Mouse (Mus musculus): Measurements from ENCODE around the gene Tenm2. TPM values are rescaled to one million over a fixed set of nuclear protein-coding genes. Genes with fewer than 3 reads are reported as not detected.

Tenm2 gene
- polyA plus RNA-seq, 1 experiment from 2014 or later = 8.6 TPM

DNA sequence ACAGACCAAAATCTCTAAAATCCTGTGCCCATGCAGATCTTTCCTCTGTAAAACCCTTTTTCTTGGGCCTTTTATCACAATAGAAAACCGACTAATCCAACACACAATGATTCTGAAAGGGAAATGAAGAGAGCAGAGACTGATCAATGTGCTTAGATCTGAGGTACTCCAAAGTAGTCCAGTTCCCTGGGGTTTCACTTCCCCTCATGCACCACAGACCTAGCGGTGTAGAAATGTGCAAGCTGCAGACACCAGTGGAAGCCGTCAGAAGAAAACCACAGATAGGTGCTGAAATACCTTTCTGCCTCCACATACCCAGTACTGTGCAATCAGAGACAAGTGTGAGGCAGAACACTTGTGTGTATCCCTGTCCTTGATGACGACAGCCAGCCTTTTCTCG lies 365.2 kb downstream of the Tenm2 start:
- 81% methylated on average over 5 of the region's 5 CpGs for WGBS
- Histone ChIP-seq H3K4me2 (replicated peaks) (no peak overlapping the region), H3K27ac (no peak overlapping the region)

DNA sequence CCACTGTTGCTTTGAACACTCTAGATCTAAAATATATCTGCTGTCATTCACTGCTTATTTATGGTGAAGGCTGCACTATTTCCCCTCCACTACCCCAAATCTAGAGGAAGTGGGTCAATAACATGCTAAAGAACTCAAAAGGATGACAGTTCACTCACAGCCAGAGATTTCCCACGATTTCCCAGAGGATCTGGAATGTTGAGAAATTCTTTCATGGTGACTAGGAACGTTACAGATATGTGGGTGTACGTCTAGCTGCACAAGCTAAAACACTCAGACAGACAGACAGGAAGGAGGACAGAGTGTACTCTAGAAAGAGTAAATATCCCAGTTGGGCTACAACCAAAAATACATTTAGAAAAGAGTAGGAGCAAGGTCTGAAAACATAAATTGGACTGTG lies 384.1 kb downstream of the Tenm2 start:
- 74% methylated on average over 3 of the region's 3 CpGs for whole genome bisulfite sequencing

More for the DNA sequence above, 365.2 kb downstream of the Tenm2 start:
- H3K27me3 ChIP-seq (replicated peaks) = no peaks in the 10 kb centered on the region
- H3K9me3 ChIP-seq = no peaks in the 10 kb centered on the region
- H3K9ac ChIP-seq = no peak overlapping the region
- no peaks in the 10 kb centered on the region for H3K4me1 ChIP-seq
- no peaks in the 10 kb centered on the region for H3K36me3 ChIP-seq
- ATAC-seq (ENCODE audit: low FRiP score, low read depth) = no peak
- no peak overlapping the region for H3K4me3 ChIP-seq

DNA sequence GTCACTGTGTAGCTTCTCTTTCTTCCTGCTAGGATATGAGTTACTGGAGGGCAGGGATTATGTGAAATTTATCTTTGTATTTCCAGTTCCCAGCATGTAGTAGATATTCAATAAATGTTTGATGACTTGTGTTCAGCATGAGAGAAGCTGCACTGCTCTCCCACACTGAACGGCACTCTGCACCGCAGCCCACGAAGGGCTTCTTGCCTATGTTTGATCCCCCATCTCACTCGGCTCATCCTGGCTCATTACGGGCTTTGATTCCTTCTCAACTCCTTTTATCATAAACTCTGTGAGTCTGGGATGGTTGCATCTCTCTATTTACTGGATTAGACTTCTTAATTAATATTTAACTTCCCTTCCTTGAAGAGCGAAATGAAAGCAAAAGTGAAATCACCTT lies 388.3 kb downstream of the Tenm2 start:
- WGBS = 85% methylated on average over 6 of the region's 6 CpGs
- no peak overlapping the region for H3K4me3 ChIP-seq
- ATAC-seq (ENCODE audit: low FRiP score, low read depth) = no peak

More for the DNA sequence above, 384.1 kb downstream of the Tenm2 start:
- no peak overlapping the region for H3K4me2 ChIP-seq (replicated peaks)
- H3K36me3 ChIP-seq = no peaks in the 10 kb centered on the region
- H3K4me3 ChIP-seq = no peak overlapping the region
- no peak for ATAC-seq (ENCODE audit: low FRiP score, low read depth)
- H3K9me3 ChIP-seq = no peaks in the 10 kb centered on the region
- no peaks in the 10 kb centered on the region for H3K4me1 ChIP-seq
- no peaks in the 10 kb centered on the region for H3K27me3 ChIP-seq (replicated peaks)
- no peak overlapping the region for H3K27ac ChIP-seq
- no peak overlapping the region for H3K9ac ChIP-seq

DNA sequence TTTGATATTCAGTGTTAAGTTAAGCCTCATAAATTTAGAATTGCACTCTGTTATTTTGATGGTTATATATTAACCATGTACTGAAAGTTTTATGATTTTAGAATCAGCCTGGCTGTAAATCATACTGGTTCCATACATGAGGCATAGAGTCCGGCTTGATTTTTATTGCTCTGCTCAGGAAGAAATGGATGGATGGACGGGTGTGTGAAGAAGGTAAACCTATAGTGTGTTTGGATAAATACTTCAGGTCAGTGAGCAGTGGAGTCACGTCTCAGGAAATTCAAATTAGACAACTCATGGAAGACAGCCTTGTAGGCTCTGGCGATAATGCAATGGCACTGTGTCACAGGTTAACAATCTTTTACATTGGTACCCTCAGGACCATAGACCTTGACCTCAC lies 402.9 kb downstream of the Tenm2 start:
- Histone ChIP-seq H3K9ac (no peak overlapping the region), H3K27ac (no peak overlapping the region), H3K36me3 (no peaks in the 10 kb centered on the region), H3K4me1 (no peaks in the 10 kb centered on the region), H3K4me2 (replicated peaks) (no peak overlapping the region), H3K9me3 (no peaks in the 10 kb centered on the region), H3K27me3 (replicated peaks) (no peaks in the 10 kb centered on the region), H3K4me3 (no peak overlapping the region)
- WGBS = 58% methylated on average over 4 of the region's 4 CpGs
- ATAC-seq (ENCODE audit: low FRiP score, low read depth) = no peak

More for the DNA sequence above, 388.3 kb downstream of the Tenm2 start:
- H3K27me3 ChIP-seq (replicated peaks) = no peaks in the 10 kb centered on the region
- H3K9me3 ChIP-seq = no peaks in the 10 kb centered on the region
- H3K9ac ChIP-seq = no peak overlapping the region
- H3K36me3 ChIP-seq = no peaks in the 10 kb centered on the region
- no peak overlapping the region for H3K4me2 ChIP-seq (replicated peaks)
- no peaks in the 10 kb centered on the region for H3K4me1 ChIP-seq
- H3K27ac ChIP-seq = no peak overlapping the region

DNA sequence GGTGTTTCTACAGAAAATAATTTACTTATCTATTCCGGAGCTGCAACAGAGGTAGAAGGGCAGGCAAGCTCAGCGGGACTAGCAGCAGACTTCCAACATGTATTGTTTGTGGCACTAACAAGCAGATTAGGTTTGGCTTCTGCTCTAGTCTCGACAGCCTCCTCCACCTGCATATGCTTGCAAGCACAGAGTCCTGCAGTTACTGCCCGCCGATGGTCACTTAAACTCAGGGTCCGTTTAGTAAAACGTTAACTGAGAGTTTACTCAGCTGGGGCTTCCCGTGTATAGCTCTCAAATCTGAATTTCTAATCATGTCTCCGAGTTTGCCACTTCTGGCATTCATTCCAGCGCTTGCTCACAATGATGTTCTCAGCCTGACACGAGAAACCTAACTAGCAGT lies 404.3 kb downstream of the Tenm2 start:
- Histone ChIP-seq H3K27me3 (replicated peaks) (no peaks in the 10 kb centered on the region), H3K4me2 (replicated peaks) (no peak overlapping the region), H3K9me3 (no peaks in the 10 kb centered on the region), H3K36me3 (no peaks in the 10 kb centered on the region), H3K4me3 (no peak overlapping the region), H3K4me1 (no peaks in the 10 kb centered on the region), H3K9ac (no peak overlapping the region), H3K27ac (no peak overlapping the region)
- ATAC-seq (ENCODE audit: low FRiP score, low read depth) = no peak
- 66% methylated on average over 11 of the region's 11 CpGs for WGBS

DNA sequence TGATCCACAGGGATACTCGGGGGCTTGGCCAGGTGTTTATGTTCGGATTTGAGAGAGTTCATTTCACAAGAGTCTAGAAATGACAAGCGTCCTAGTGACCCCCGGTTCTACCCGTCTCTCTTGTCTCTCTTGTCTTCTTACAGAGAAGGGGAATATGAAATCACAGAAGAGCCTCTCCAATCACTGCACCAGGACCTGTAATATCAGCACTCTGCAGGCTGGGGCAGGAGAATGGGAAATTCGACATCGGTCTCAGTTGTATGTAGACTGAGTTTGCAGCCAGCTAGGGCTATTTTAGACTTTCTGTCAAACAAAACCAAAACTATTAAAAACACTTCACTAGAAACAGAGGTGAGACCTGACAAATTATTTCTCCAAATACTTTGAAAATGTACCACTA lies 411.1 kb downstream of the Tenm2 start:
- Histone ChIP-seq H3K9me3 (no peaks in the 10 kb centered on the region), H3K27me3 (replicated peaks) (no peaks in the 10 kb centered on the region), H3K4me1 (no peaks in the 10 kb centered on the region), H3K9ac (no peak overlapping the region), H3K27ac (no peak overlapping the region), H3K4me3 (no peak overlapping the region), H3K4me2 (replicated peaks) (no peak overlapping the region), H3K36me3 (no peaks in the 10 kb centered on the region)
- no peak for ATAC-seq (ENCODE audit: low FRiP score, low read depth)
- WGBS = 54% methylated on average over 7 of the region's 7 CpGs

DNA sequence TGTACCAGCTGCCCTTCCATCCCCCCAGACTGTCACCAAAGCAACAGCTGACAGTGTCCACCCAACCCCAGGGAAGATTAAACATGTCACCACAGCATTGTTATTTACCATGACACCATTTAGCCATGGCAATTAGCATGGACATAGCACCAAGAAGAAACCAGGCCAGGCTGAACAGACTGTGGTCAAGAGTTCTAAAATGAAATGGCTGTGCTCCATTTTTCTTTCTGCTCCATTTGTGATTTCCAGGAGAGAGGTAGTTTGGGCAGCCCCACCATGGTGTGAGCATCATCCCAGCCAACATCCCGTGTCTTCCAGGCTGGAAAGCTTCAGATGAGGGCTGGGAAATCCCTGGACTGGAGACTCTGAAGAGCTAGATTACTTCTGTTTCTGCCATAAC lies 431.1 kb downstream of the Tenm2 start:
- no peak overlapping the region for H3K4me2 ChIP-seq (replicated peaks)
- no peaks in the 10 kb centered on the region for H3K9me3 ChIP-seq
- no peak overlapping the region for H3K4me3 ChIP-seq
- WGBS = 59% methylated on average over 1 of the region's 1 CpGs
- H3K9ac ChIP-seq = no peak overlapping the region
- no peaks in the 10 kb centered on the region for H3K36me3 ChIP-seq
- ATAC-seq (ENCODE audit: low FRiP score, low read depth) = no peak
- H3K4me1 ChIP-seq = peaks cover 3% of the 10 kb centered on the region; the same call in 1 of the 2 replicates
- no peak overlapping the region for H3K27ac ChIP-seq
- H3K27me3 ChIP-seq (replicated peaks) = no peaks in the 10 kb centered on the region

DNA sequence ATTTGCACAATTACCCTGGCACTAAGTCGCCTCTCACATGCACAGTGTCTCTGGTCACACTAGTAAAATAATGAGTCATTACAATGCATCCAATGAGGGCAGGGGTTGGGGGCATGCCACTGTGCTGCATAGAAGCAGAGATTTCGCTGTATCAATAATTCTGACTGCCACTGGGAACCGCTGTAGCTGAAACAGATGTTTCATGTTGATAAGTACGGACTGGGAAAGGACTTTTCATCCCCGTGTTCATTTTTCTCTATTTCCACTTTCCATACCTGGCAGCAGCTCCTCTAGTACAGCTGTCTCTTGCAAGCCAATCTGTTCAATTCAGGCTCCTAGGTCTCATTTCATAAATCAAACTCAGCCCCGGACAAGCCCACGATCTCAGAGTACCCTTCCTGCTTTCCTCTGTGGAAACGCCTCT lies 433.5 kb downstream of the Tenm2 start:
- Histone ChIP-seq H3K27me3 (replicated peaks) (no peaks in the 10 kb centered on the region), H3K4me2 (replicated peaks) (peak overlapping the region; percentile 36), H3K27ac (no peak overlapping the region), H3K9ac (no peak overlapping the region), H3K4me1 (peaks cover 3% of the 10 kb centered on the region; the same call in 1 of the 2 replicates), H3K9me3 (no peaks in the 10 kb centered on the region), H3K4me3 (no peak overlapping the region), H3K36me3 (no peaks in the 10 kb centered on the region)
- ATAC-seq (ENCODE audit: low FRiP score, low read depth) = 0 out of 2 replicates have a peak, but pooled peaks have one; percentile 48
- WGBS = 36% methylated on average over 8 of the region's 8 CpGs

DNA sequence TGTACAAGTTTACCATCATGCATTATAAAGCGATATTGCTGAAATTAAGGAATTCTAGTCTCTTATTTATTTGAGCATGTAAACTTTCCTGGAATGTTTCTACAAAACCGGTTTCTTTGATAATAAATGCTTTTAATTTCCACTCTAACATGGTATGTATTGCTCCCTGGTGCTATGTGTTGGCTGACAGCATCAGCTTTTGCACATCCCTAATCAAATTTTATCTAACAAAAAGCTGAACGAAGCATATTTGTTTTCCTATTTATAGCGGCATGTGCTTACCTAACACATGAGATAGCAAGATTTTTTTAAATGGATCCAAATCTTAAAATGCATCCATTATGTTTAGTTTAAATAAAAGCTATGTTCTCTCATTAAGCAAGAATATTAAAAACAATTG lies 434.1 kb downstream of the Tenm2 start:
- ATAC-seq (ENCODE audit: low FRiP score, low read depth) = no peak
- Histone ChIP-seq H3K9me3 (no peaks in the 10 kb centered on the region), H3K36me3 (no peaks in the 10 kb centered on the region), H3K4me1 (peaks cover 3% of the 10 kb centered on the region; the same call in 1 of the 2 replicates), H3K4me3 (no peak overlapping the region), H3K4me2 (replicated peaks) (no peak overlapping the region), H3K27me3 (replicated peaks) (no peaks in the 10 kb centered on the region), H3K27ac (no peak overlapping the region), H3K9ac (no peak overlapping the region)
- 86% methylated on average over 4 of the region's 4 CpGs for WGBS

DNA sequence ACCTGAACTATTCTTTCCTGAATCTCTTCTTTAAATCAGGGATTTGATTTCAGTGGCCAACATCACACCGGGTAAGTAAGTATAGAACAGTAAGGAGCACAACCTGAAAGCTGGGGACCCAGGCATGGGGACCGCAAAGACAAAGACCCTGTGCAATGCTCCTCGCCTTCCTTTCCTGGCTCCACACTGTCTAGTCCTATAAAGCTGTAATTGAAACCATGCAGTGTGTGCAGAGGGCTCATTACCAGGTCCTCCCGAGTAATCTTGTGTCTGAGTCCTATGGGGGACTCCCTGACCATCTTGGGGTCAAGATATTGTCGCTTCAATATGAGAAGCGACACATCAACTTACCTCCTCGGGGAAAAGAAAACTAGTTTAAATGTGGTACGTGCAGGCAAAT lies 436.4 kb downstream of the Tenm2 start:
- Histone ChIP-seq H3K4me3 (no peak overlapping the region), H3K27me3 (replicated peaks) (no peaks in the 10 kb centered on the region), H3K27ac (no peak overlapping the region), H3K36me3 (no peaks in the 10 kb centered on the region), H3K4me2 (replicated peaks) (no peak overlapping the region), H3K9ac (no peak overlapping the region), H3K4me1 (peaks cover 3% of the 10 kb centered on the region; the same call in 1 of the 2 replicates), H3K9me3 (no peaks in the 10 kb centered on the region)
- ATAC-seq (ENCODE audit: low FRiP score, low read depth) = no peak
- WGBS = 71% methylated on average over 8 of the region's 8 CpGs

DNA sequence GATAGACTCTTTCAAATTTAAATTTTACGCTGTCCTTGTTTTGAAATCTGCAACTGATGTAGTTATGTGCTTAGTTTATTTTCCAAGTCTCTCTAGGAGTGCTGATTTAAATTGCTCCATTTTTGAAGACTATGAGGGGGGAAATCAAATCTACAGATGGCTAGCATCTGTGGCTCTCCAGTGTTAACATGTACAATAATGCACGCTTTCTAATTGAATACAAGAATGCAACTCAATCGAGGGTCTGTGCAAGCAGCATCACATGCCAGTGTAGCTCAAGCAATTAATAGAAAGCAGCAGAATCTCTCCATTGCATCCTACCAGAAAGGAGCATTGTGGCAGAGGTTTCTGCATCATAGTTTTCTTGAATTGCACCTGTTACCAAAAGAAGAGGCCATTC lies 477.8 kb downstream of the Tenm2 start:
- Histone ChIP-seq H3K4me2 (replicated peaks) (no peak overlapping the region), H3K4me1 (no peaks in the 10 kb centered on the region), H3K9ac (no peak overlapping the region), H3K27me3 (replicated peaks) (no peaks in the 10 kb centered on the region), H3K4me3 (no peak overlapping the region), H3K9me3 (no peaks in the 10 kb centered on the region), H3K36me3 (no peaks in the 10 kb centered on the region), H3K27ac (no peak overlapping the region)
- no peak for ATAC-seq (ENCODE audit: low FRiP score, low read depth)
- WGBS = 74% methylated on average over 3 of the region's 3 CpGs

DNA sequence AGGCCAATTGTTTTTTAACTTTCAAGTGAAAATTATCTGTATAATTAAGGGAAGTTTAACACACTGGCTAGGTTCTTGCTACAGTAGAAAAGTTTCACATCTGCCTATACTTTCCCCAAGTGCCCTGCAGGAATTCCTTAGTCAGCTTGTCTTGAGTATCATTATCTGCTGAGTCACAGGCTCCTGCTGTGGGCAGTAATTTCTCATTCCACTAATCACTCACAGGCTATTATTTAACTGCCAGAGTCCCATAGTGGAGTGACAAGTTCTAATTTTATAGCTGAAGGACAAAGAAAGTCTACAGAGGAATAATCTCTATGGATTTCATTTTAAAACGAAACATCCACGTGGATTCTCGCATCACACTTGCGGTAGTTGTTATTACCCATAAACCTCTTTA lies 489.5 kb downstream of the Tenm2 start:
- 75% methylated on average over 4 of the region's 4 CpGs for WGBS
- no peaks in the 10 kb centered on the region for H3K36me3 ChIP-seq
- H3K4me2 ChIP-seq (replicated peaks) = no peak overlapping the region
- no peak overlapping the region for H3K4me3 ChIP-seq
- H3K9ac ChIP-seq = no peak overlapping the region
- no peaks in the 10 kb centered on the region for H3K27me3 ChIP-seq (replicated peaks)
- no peak overlapping the region for H3K27ac ChIP-seq
- H3K4me1 ChIP-seq = no peaks in the 10 kb centered on the region
- ATAC-seq (ENCODE audit: low FRiP score, low read depth) = no peak
- no peaks in the 10 kb centered on the region for H3K9me3 ChIP-seq

DNA sequence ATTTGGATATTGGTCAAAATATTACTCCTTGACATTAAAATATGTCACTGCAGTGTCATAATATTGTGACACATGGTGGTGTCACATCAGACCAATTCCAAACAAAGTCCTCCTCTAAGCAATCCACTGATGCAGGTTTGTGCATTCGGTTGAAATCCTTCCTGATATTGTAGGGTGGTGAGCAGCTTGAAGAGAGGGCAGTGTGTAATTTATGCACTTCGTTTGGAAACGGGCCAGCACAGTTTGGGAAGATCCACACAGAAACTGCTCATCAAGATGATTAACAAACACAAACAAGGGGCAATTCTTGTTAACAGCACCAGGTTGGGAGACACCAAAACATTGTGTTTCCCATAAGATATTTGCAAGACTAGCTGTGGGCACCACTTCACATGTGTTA lies 508.0 kb downstream of the Tenm2 start:
- Histone ChIP-seq H3K4me2 (replicated peaks) (no peak overlapping the region), H3K4me1 (no peaks in the 10 kb centered on the region), H3K27ac (no peak overlapping the region), H3K27me3 (replicated peaks) (no peaks in the 10 kb centered on the region), H3K9me3 (no peaks in the 10 kb centered on the region), H3K4me3 (no peak overlapping the region), H3K36me3 (no peaks in the 10 kb centered on the region), H3K9ac (no peak overlapping the region)
- no peak for ATAC-seq (ENCODE audit: low FRiP score, low read depth)
- WGBS = 86% methylated on average over 3 of the region's 3 CpGs
